ENCODE assay signal across 11 mouse cellular contexts in the genomic region with DNA sequence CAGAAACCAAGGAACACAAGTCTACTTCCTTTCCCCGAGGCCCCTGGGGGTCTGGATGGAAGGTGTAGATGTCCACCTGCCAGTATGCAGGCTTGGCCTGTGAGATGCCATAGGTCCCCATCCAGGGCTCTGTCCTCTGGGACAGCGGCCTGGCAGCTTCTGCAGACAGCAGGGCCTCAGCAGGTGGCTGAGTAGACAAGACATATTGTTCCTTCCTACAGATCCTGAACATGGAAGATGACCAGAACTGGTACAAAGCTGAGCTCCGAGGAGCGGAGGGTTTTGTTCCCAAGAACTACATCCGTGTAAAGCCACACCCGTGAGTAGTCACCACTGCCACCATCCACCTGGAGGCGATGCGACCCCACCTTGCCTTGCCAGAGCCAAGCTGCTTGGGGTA. TPM values are rescaled to one million over a fixed set of nuclear protein-coding genes. Genes with fewer than 3 reads are reported as not detected.
"Had no signal": no experiment of that assay in that cellular context is flagged by ENCODE, and none has a peak within 500 bp of the region (broad histone marks: within the 10 kb centered on the region; RNA-seq: fewer than 3 reads in every experiment).

No protein-coding gene starts in this region.

- H3K27ac ChIP-seq: liver, embryonic 15.5 days; macrophage; midbrain, embryonic 15.5 days; neural tube, embryonic 12.5 days had no signal

- H3K27me3 ChIP-seq: liver, embryonic 15.5 days; midbrain, embryonic 15.5 days; neural tube, embryonic 12.5 days had no signal

- DNase-seq: kidney, postnatal 10 days; kidney, postnatal 4 days; lung, adult 2 months; right cerebral cortex, postnatal 4 days had no signal

- H3K4me3 ChIP-seq: layer of hippocampus, adult 2 months; limb, embryonic 10.5 days; liver, embryonic 15.5 days; megakaryocyte, embryonic 14.5 days; midbrain, embryonic 15.5 days; neural tube, embryonic 12.5 days had no signal

- H3K36me3 ChIP-seq: limb, embryonic 10.5 days; liver, embryonic 15.5 days; midbrain, embryonic 15.5 days; neural tube, embryonic 12.5 days had no signal

- H3K4me1 ChIP-seq: liver, embryonic 15.5 days; midbrain, embryonic 15.5 days; neural tube, embryonic 12.5 days had no signal

RNA-seq across cellular contexts. Expression of a gene that starts 23.9 kb away (rescaled TPM):
- polyA plus RNA-seq: macrophage had no signal
